ENCODE assay signal across 15 mouse cellular contexts in the genomic region with DNA sequence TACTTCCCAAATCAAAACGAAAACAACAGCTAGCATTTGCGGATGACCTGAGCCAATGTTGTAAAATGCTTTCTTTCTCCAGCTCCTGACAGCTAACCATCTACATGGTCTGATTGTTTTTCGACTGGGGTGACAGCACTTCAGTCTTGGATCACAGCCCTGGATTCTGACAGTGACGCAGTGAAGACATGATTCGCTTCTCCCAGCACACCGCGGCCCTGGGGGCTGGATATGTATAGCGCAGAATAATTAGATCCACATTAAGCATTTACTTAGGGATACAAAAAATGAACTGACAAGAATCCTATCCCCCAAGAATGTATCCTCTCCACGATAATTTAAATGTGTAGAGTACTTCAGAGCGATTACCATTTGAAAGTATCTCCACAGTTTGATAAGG.
A peak's percentile ranks its signal among the peaks of the same experiment; 100 is the strongest.
DNase-seq lines count a peak whose midpoint lies in the region; ATAC-seq and TF ChIP-seq lines count a peak whose summit lies in the region.
"Had no signal": no experiment of that assay in that cellular context is flagged by ENCODE, and none has a peak within 500 bp of the region (broad histone marks: within the 10 kb centered on the region; RNA-seq: fewer than 3 reads in every experiment).

No protein-coding gene starts in this region.

- H3K27ac ChIP-seq in forebrain, embryonic 10.5 days = 0 out of 2 replicates have a peak overlapping the region, but pooled peaks have one; percentile 77
- H3K27ac ChIP-seq in forebrain, embryonic 11.5 days (ENCODE audit: low read depth, low read length) = no peak overlapping the region
- no peak overlapping the region for H3K27ac ChIP-seq in hindbrain, embryonic 12.5 days
- no peak overlapping the region for H3K27ac ChIP-seq in hindbrain, embryonic 13.5 days
- no peak overlapping the region for H3K27ac ChIP-seq in forebrain, embryonic 12.5 days
- H3K27ac ChIP-seq in hindbrain, postnatal 0 days = no peak overlapping the region
- H3K27ac ChIP-seq: embryonic facial prominence, embryonic 15.5 days; kidney, embryonic 15.5 days; limb, embryonic 12.5 days; liver, embryonic 12.5 days; neural tube, embryonic 15.5 days; stomach, postnatal 0 days had no signal

- peaks cover 32% of the 10 kb centered on the region for H3K4me1 ChIP-seq in forebrain, embryonic 10.5 days
- H3K4me1 ChIP-seq in forebrain, embryonic 11.5 days (replicated peaks; ENCODE audit: control insufficient read depth, insufficient read depth, low read length) = peaks cover 8% of the 10 kb centered on the region
- peaks cover 20% of the 10 kb centered on the region for H3K4me1 ChIP-seq in hindbrain, embryonic 12.5 days
- H3K4me1 ChIP-seq in hindbrain, embryonic 13.5 days (replicated peaks) = peaks cover 21% of the 10 kb centered on the region
- H3K4me1 ChIP-seq in forebrain, embryonic 12.5 days = peaks cover 20% of the 10 kb centered on the region
- no peaks in the 10 kb centered on the region for H3K4me1 ChIP-seq in hindbrain, postnatal 0 days (ENCODE audit: insufficient read depth, low read length)
- H3K4me1 ChIP-seq: embryonic facial prominence, embryonic 15.5 days; limb, embryonic 12.5 days; liver, embryonic 12.5 days had no signal

- no peaks in the 10 kb centered on the region for H3K27me3 ChIP-seq in forebrain, embryonic 10.5 days (ENCODE audit: poor library complexity, severe bottlenecking)
- no peaks in the 10 kb centered on the region for H3K27me3 ChIP-seq in forebrain, embryonic 11.5 days (ENCODE audit: control insufficient read depth, insufficient read depth, low read length)
- no peaks in the 10 kb centered on the region; the same call in 1 of the 2 replicates for H3K27me3 ChIP-seq in hindbrain, embryonic 12.5 days
- H3K27me3 ChIP-seq in hindbrain, embryonic 13.5 days = peaks cover 4% of the 10 kb centered on the region; the same call in 1 of the 2 replicates
- no peaks in the 10 kb centered on the region for H3K27me3 ChIP-seq in forebrain, embryonic 12.5 days
- no peaks in the 10 kb centered on the region for H3K27me3 ChIP-seq in hindbrain, postnatal 0 days (ENCODE audit: insufficient read depth, low read length)
- H3K27me3 ChIP-seq: hindbrain, embryonic 15.5 days; liver, embryonic 12.5 days had no signal

- no peak overlapping the region for H3K4me3 ChIP-seq in forebrain, embryonic 10.5 days
- H3K4me3 ChIP-seq in forebrain, embryonic 11.5 days (ENCODE audit: low read depth, low read length) = no peak overlapping the region
- H3K4me3 ChIP-seq in hindbrain, embryonic 12.5 days = no peak overlapping the region
- H3K4me3 ChIP-seq in hindbrain, embryonic 13.5 days = no peak overlapping the region
- H3K4me3 ChIP-seq in forebrain, embryonic 12.5 days (replicated peaks) = no peak overlapping the region
- H3K4me3 ChIP-seq in hindbrain, postnatal 0 days (ENCODE audit: low read length) = no peak overlapping the region
- H3K4me3 ChIP-seq: embryonic facial prominence, embryonic 15.5 days; kidney, embryonic 15.5 days; limb, embryonic 12.5 days; liver, embryonic 12.5 days had no signal

- H3K4me2 ChIP-seq in forebrain, embryonic 11.5 days (ENCODE audit: low read depth, low read length, severe bottlenecking) = no peak overlapping the region
- H3K4me2 ChIP-seq in hindbrain, embryonic 12.5 days (replicated peaks) = no peak overlapping the region
- no peak overlapping the region for H3K4me2 ChIP-seq in hindbrain, embryonic 13.5 days
- H3K4me2 ChIP-seq in forebrain, embryonic 12.5 days = no peak overlapping the region
- H3K4me2 ChIP-seq in hindbrain, postnatal 0 days (ENCODE audit: low read depth, low read length) = peak overlapping the region; percentile 10; the same call in 1 of the 2 replicates
- H3K4me2 ChIP-seq: kidney, embryonic 15.5 days; limb, embryonic 12.5 days; liver, embryonic 12.5 days had no signal

- DNase-seq in forebrain, embryonic 10.5 days (ENCODE audit: extremely low spot score, low spot score) = no peak
- no peak for DNase-seq in forebrain, embryonic 11.5 days (ENCODE audit: low spot score)
- no peak for DNase-seq in hindbrain, postnatal 0 days (ENCODE audit: low spot score)
- DNase-seq in left cerebral cortex, adult 9 months (ENCODE audit: low spot score in 2 of 2) = no peak
- DNase-seq: kidney, adult 11 months had no signal

- 84% methylated on average over 10 of the region's 10 CpGs for WGBS in forebrain, embryonic 10.5 days
- 79% methylated on average over 10 of the region's 10 CpGs for WGBS in forebrain, embryonic 11.5 days
- 68% methylated on average over 10 of the region's 10 CpGs for WGBS in hindbrain, embryonic 12.5 days
- WGBS in hindbrain, embryonic 13.5 days = 66% methylated on average over 10 of the region's 10 CpGs
- 79% methylated on average over 10 of the region's 10 CpGs for WGBS in forebrain, embryonic 12.5 days
- 53% methylated on average over 10 of the region's 10 CpGs for WGBS in hindbrain, postnatal 0 days

- no peak overlapping the region for H3K9ac ChIP-seq in forebrain, embryonic 11.5 days (ENCODE audit: low read length)
- H3K9ac ChIP-seq in hindbrain, embryonic 12.5 days = no peak overlapping the region
- H3K9ac ChIP-seq in hindbrain, embryonic 13.5 days = no peak overlapping the region
- H3K9ac ChIP-seq in forebrain, embryonic 12.5 days = no peak overlapping the region
- no peak overlapping the region for H3K9ac ChIP-seq in hindbrain, postnatal 0 days (replicated peaks; ENCODE audit: low read length)
- H3K9ac ChIP-seq: embryonic facial prominence, embryonic 15.5 days; kidney, embryonic 15.5 days; limb, embryonic 12.5 days; liver, embryonic 12.5 days had no signal

- no peaks in the 10 kb centered on the region for H3K9me3 ChIP-seq in forebrain, embryonic 10.5 days
- no peaks in the 10 kb centered on the region for H3K9me3 ChIP-seq in forebrain, embryonic 11.5 days (ENCODE audit: control insufficient read depth, low read length)
- no peaks in the 10 kb centered on the region for H3K9me3 ChIP-seq in hindbrain, embryonic 12.5 days (replicated peaks)
- no peaks in the 10 kb centered on the region for H3K9me3 ChIP-seq in hindbrain, embryonic 13.5 days
- H3K9me3 ChIP-seq in forebrain, embryonic 12.5 days = no peaks in the 10 kb centered on the region
- no peaks in the 10 kb centered on the region for H3K9me3 ChIP-seq in hindbrain, postnatal 0 days (ENCODE audit: low read length)
- H3K9me3 ChIP-seq: embryonic facial prominence, embryonic 15.5 days; hindbrain, embryonic 15.5 days; kidney, embryonic 15.5 days; limb, embryonic 12.5 days; liver, embryonic 12.5 days; neural tube, embryonic 15.5 days had no signal

- no peaks in the 10 kb centered on the region for H3K36me3 ChIP-seq in forebrain, embryonic 10.5 days (replicated peaks)
- no peaks in the 10 kb centered on the region for H3K36me3 ChIP-seq in forebrain, embryonic 11.5 days (ENCODE audit: control insufficient read depth, insufficient read depth, low read length)
- H3K36me3 ChIP-seq in hindbrain, embryonic 12.5 days = no peaks in the 10 kb centered on the region
- no peaks in the 10 kb centered on the region for H3K36me3 ChIP-seq in hindbrain, embryonic 13.5 days
- no peaks in the 10 kb centered on the region for H3K36me3 ChIP-seq in forebrain, embryonic 12.5 days (replicated peaks)
- no peaks in the 10 kb centered on the region for H3K36me3 ChIP-seq in hindbrain, postnatal 0 days (ENCODE audit: insufficient read depth, low read length)
- H3K36me3 ChIP-seq: embryonic facial prominence, embryonic 15.5 days; hindbrain, embryonic 15.5 days; kidney, embryonic 15.5 days; limb, embryonic 12.5 days; liver, embryonic 12.5 days; neural tube, embryonic 15.5 days had no signal

- TF ChIP-seq CTCF in hindbrain, postnatal 0 days (IDR thresholded peaks at IDR 0.05; ENCODE audit: low read depth) = no peak

- ATAC-seq in forebrain, embryonic 11.5 days (replicated peaks; ENCODE audit: low FRiP score) = no peak
- peak; percentile 45; the same call in 1 of the 2 replicates for ATAC-seq in hindbrain, embryonic 12.5 days (ENCODE audit: low FRiP score)
- no peak for ATAC-seq in hindbrain, embryonic 13.5 days (ENCODE audit: low FRiP score)
- peak; percentile 41; the same call in 1 of the 2 replicates for ATAC-seq in forebrain, embryonic 12.5 days (ENCODE audit: low FRiP score)
- ATAC-seq in hindbrain, postnatal 0 days = peak; percentile 46; the same call in 1 of the 2 replicates
- ATAC-seq: liver, embryonic 12.5 days had no signal

Comparison
In these comparisons a context has a peak if more than half of its experiments do, and no peak if none do; other contexts are left out.
1. ATAC-seq: peak in hindbrain, embryonic 12.5 days (single experiment), forebrain, embryonic 12.5 days (single experiment) and hindbrain, postnatal 0 days (single experiment); none in forebrain, embryonic 11.5 days (single experiment) and hindbrain, embryonic 13.5 days (single experiment).